Mouse (Mus musculus): ENCODE results near the gene Syt12.
"Not testable (repeated sequence)": the region's sequence is repeated elsewhere in the genome, so short reads cannot be mapped to it uniquely, and the experiment has no call there.

Gene Syt12

DNA sequence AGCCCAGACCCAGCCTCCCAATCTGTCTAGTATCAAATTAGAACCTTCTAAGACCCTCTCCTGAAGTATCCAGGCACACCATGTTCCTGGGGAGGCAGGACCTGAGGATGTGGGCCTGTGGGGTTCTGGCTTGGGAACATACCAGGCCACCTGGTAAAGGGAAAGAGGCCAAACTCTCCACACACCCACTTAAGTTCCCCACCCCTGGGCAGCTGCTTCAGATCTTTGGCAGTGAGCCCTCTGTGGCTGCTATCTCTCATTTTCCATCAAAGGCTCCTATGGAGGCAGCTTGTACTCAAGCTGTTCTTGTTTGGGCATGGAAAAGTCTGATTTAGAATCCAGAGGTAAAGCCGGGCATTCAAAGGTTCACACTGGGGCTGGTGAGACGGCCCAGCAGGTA is 10.6 kb upstream of the Syt12 start:
- DNase-seq, result no peak

DNA sequence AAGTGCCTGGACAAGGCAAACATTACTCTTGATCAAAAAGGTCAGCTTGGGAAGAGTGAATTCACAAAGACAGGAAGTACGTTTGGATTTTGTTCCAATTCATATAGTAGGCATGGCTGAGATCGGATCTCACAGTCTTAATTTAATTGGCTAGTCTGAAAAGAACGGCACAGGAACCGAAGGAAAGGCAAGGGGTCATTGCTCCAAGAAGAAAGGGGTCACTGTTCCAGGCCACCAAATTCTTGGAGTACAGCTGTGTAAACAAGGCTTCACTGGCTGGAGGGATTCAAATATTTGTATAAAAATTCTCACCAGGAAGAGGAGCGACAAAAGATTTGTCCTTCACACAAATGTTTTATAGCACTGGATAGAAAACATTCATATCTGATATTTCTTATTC is 7.8 kb upstream of the Syt12 start:
- DNase-seq, result no peak

DNA sequence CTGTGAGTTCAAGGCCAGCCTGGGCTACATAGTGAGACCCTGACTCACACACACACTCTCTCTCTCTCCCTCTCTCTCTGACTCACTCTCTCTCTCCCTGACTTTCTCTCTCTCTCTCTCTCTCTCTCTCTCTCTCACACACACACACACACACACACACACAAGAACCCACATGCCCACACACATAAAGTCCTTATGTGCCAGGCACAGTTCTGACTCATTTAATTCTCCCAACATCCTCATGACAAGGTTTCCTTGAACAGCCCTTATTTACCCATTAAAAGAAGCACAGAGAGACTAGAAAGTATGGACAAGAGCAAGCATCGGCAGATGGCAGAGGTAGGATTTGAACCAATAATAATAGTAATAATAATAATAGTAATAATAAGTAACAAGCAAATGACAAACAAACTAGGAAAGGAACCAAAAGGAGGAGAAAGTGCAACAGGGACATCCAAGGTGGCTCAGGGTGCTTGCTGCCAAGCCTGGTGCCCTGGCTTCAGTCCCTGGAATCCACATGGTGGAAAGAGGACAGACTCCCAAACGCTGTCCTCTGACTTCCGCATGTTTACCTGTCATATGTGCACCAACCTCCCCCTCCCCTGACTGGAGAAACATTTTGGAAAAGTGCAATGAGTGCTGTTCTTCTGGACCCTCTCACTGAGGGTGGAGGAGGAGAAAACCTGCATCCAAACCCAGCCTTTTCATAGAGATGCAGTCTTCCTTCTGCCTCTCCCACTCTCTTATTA is 5.0 kb upstream of the Syt12 start:
- no peak for DNase-seq

DNA sequence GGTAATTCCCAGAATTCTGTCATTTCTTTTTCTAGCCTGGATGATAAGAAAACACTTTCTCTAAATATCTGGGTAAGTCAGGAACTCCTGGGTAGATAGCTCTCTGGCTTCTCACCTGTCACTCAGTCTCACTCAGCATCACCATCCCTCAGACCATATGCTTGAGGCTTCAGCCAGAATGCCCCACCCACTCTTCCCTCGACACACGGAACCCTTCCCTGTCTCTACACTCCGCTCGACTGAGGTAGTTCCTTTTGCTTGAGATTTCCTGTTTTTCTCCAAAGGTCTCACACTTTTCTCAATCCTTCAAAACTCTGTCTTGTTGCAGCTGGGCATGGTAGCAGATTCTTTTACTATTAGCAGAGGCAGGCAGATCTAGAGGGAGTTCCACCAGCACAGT is 4.1 kb upstream of the Syt12 start:
- DNase-seq, result no peak

DNA sequence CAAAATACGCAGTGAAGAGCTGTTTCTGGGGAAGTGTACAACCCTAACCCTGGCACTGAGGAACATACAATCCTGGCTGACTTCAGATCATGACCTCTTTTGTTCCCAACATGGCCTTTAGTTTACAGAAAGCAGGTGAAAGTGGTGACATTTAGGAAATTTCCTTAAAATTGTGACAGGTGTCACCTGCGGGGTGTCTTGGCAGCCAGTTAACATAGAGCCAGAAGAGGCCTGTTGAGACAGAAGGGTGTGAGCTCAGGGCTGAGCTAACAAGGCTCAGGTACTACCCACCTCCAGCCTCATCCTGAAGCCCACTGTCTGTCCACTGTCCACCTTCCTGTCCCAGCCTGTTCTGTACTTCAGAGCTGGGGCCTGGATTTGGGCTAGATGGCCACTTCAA is 2.8 kb upstream of the Syt12 start:
- no peak for DNase-seq

DNA sequence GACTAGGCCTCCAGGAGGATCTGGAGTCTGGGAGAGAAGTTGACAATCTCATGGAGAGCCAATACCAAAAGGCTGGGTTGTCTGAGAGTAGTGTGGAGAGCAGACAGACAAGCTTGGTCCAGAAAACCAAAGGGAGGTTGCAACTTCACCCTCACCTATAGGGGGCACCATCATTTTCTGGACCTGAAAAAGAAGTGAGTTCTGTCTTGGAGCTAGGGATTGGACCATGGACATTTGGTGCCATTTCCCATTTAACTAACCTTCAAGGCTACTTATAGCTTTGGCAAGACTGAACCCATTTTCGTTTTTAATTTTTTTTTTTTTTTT is 906 bp upstream of the Syt12 start:
- DNase-seq, result no peak

DNA sequence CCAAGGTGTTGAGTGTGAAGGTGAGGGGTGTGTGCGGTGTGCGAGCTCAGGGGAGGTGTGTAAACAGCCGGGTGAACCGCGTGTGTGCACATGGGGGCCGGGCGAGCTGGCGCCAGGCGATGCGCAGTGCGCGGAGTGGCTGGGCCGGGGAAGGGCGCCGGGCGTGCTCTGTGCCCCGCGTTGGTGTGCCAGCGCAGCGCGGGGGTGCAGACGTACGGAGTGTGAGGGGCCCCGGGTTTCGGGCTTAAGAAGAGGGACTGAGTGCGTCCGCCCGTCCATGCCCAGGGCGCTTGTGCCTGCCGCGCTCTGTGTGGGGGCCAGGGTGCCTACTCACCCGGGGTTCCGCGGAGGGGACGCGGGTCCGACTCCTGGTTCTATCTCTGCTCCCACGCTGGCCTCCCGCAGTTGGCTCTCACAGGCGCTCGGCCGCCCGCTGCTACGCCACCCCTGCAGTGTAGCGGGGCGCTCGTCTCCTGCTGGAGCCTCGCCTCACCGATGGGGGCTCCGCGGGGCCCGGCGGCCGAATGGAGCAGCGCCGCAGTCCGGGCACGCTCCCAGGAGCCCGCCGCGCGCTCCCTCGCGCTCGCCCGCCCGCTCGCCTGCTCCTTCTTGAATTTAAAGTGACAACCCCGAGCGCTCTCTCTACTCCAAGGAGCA is 518 bp downstream of the Syt12 start:
- DNase-seq, result no peak

DNA sequence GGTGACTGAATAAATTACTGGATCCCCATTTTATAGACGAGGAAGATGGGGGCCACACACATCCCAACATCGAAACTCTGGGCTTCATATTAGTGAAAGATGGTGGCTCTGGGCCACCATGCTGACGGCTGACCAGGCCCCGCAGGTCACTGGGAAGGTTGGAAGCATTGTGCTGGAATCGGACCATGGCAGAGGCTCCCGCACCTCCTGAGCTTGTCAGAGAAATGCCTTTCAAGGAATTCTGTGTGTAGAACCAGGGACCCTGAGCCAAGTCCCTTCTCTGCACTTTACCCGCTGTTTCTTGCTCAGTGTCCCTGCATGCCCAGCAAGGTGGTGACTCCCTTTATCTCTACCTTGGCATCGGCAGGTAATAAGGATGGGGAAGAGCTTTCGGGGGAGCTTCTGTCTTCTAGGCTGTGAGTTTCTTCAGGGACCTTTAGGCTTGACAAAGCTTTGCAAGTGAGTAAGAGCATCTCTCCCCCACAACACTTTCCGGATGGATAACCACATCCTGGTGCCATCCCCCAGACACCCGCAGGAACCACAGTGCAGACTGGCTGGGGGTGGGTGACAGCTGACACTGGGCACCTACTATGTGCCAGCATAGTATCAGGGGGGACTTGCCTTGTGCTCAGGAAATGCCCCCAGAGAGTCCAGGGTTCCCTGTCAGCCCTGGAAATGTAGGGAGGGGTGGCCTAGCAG is 1.9 kb downstream of the Syt12 start:
- DNase-seq, result peak in 1 of 2 experiments; percentile 20

DNA sequence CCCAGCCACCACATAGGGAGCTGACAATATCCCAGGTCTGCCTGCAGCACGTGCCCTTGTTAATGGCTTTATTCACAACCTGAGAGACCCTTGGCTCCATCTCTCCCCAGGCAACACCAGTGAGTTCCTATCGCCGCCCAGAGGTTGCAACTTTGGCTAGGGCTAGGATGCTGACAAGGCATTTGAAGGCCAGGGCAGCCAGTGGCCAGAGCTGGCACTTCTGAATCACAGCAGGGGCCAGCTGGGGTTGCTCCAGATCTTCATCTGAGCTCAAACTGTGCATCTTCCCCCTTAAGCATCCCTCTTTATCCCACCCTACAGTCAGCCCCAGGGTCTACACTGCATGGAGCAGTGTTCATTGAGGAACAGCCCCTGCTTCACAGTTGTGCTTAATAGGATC is 2.5 kb downstream of the Syt12 start:
- DNase-seq, result no peak

DNA sequence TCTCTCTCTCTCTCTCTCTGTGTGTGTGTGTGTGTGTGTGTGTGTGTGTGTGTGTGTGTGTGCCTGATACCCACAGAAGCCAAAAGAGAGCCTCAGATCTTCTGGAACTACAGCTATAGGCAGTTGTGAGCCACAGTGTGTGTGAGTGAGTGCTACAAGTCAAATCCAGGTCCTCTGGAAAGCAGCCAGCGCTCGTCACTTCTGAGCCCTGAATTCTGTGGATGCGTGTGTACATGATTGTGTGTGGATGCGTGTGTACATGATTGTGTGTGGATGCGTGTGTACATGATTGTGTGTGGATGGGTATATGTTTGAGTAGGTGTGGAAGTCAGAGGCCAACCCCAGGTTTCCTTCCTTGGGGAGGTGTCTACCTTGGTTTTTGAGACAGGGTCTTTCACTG is 3.7 kb downstream of the Syt12 start:
- no peak for DNase-seq

DNA sequence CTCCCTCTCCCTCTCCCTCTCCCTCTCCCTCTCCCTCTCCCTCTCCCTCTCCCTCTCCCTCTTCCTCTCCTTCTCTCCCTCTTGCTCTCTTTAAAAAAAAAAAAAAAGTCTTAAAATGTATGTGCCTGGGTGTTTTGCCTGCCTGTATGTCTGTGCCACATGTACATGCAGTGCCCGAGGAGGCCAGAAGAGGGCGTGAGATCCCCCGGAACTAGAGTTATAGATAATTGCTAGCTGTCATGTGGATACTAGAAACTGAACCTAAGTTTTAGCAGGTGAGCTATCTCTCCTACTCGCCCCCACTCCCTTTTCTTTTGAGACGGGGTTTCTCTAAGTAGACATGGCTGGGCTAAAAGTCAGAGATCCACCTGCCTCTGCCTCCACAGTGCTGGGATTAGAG is 8.9 kb downstream of the Syt12 start:
- no peak for DNase-seq

DNA sequence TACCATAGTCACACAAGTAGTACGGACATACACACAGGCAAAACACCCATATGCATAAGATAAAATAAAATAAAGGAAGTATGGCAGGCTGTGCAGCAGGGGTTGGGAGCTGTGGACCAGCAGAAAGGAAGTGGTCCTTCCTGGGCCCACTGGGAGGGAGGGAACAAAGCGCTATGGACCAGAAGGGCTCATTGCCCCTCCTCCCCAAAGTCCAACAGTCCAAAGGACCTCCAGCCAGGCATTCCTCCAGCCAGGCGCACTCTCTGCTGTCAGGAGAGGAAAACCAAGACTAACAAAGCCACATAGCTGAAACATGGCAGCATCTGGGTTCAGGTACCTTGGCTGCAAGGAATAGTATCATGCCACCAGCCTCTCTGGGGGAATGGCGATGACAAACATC is 12.6 kb downstream of the Syt12 start:
- DNase-seq, result no peak

DNA sequence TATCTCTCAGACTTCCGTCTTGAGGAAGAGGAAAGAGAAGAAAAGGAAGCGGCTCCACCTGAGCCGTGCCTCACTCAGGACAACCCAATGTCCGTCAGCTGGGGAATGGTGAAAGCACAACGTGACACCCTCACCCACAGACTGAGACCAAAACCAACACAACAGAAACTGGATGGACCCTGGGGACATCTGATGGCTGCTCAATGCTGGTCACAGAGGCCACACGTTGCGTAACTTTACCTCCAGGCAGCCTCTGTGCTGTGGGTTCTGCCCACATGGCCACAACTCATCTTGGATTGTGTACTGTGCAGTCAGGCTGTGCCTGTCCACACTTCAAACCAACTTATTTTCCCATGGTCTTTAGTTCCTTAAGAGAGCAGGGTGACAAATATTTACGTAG is 15.3 kb downstream of the Syt12 start:
- DNase-seq, result no peak

DNA sequence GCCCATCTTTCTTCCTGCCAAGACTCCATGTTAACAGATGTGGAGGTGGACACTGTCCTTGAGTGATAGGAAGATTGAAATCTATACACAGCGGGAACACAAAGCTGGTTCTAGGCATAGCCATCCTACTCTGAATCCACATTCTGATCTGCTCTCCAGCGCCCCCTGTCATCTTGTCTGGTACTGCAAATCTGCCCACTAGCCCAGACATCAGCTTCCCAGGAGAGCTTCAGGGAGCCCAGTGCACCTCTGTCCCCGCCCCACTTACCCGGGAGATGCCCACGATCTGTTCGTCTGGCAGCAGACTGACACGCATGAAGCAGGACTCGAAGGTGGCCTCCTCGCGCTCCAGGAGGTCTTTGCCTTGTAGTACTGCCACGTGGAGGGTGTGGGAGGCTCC is 21.0 kb downstream of the Syt12 start:
- peak; percentile 11 to 18 for DNase-seq

DNA sequence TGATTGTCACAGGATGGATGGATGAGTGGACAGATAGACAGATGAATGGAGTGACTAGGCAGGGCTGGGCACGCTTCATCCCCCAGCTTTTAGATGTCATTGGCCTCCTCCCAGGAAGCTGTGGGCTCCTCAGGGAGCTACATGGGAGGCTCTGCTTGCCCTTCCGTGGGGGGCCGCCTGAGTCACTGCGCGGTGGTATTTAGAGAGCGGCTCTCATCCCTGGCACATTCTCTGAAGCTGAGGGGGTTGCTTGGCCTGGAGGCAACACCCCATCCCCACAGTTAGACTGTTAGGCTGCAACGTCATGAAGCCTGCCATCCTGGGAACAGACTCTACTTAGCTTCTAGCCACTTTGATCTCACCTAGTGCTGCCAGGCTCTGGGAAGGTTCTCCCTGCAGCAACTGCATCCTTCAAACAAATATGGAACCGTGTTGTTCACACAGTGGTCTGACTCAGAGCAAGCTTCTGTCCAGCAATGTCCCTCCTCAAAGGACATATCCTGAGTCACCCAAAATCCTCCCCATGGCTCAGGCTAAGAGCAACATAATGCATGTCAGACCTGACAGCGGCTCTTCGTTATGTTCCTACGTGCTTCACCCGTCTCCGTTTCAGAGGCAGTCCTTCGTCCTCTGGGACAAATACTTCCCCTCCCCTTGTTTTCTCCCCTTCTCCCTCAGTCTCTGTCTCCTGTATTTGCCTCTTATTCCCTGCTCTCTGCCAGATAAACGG is 22.0 kb downstream of the Syt12 start:
- DNase-seq, result no peak

DNA sequence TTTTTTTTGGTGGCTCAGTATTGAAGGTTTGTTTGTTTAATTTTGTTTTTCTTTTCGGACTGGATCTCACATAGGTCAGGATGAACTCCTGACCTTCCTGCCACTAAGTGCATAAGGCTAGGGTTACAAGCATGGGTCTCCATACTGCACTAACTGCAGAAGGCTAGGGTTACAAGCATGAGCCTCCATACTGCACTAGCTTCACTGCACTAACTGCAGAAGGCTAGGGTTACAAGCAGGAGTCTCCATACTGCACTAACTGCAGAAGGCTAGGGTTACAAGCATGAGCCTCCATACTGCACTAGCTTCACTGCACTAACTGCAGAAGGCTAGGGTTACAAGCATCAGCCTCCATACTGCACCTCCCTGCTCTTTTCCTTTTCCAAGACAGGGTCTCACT is 23.2 kb downstream of the Syt12 start:
- DNase-seq, result not testable (repeated sequence)

DNA sequence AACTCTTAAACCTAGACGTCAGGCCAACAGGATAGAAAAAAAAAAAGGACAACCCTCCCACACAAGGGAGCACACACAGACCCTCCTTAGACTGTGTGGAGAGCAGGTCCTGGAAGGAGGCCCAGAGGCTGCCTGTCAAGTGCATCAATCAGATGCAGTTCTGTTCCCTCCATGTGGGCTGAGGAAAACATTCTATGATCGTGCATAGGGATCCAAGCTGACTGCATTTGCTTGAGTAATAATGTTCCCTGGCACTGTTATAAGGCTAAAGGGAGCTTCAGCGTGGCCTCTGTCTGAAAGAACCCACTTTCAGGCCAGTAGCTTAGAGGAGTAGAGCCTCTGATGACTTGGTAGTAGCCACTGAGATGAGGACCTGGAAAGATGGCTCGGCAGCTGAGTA is 24.7 kb downstream of the Syt12 start:
- no peak for DNase-seq

DNA sequence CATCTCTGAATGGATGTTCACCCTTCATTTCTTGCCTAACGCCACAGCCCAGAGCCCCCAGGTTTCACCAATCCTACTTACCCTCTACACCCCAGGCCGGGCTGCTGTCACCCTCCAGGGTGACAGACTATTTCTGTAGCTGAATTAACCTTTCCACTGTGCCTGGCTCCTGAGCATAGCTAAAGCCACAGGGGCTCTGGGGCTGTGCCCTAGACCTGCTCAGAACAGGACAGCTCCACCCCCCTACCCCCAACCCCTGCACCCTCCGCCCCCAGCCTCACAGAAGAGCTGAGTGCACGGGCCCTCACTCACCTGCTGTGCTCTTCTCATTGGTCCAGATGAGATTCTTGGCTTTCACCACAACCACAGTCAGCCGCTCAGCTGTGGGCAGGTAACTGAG is 25.3 kb downstream of the Syt12 start:
- no peak for DNase-seq

DNA sequence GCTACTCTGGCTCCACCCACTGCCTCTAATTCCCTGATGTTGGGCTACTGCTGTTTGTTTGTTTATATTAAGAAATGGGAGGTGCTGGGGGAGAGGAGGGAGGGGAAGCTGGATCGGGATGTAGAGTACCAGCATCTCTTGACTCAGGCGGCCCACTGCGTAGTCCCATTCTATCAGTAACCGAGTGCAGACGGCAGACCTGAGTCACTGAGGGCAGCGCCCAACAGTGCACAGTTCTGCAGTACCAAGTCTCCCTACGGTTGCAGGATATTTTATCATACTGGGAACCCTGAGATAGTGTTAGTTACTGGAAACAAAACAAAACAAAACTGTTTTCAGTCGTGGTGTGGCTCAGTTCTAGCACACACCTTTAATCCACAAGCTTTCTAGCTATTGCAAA is 26.1 kb downstream of the Syt12 start:
- DNase-seq, result no peak

DNA sequence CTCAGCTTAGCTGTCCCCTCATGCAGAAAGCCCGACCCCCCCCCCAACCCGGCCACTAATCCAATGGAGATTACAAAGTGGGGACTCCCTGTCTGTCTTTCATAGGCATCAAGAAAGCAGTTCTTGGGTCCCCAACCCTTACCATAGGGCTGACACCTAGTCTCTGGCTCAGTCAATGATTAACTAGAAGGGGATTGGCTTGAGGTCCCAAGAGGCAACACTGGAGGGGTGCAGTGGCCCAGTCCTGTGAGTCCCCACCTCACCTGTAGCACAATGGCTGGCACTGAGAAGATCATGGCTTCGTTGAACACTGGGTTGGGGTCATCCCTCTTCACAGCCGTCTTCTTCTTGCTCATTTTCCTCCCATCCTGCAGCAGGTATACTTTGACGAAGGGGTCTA is 26.6 kb downstream of the Syt12 start:
- DNase-seq, result no peak

DNA sequence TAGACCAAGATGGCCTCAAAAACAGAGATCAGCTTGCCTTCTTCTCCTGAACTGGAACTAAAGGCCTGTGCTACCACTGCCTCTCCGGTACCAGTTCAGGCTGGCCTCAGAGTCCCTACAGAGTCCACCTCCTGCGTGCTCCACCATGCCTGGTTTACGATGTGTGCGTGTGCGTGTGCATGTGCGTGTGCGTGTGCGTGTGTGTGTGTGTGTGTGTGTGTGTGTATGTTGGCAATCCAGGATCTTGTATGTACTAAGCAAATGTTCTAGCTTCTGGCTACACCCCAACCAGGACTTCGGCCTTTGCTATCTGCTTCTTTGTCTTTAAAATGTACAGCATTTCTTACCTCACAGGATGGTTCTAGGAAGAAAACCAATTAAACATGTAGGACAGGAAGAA is 28.0 kb downstream of the Syt12 start:
- DNase-seq, result no peak

DNA sequence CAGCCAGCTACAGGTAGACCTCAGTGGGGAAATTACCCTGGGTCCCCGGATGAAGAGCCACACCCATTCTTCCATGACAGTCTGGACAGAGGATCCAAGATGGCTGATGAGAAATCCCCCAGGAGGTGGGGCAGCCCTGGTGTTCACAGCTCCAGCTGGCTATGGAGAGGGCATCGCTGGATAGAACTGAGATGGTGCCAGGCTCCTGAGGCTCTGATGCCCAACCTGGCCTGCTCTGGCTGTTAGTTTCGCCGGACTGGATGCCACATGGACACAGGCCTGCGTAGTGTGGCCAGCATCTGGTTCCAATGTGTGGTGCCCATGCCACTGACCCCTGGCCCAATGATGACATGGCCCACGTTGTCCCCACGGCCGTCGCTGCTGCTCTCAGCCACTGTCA is 29.8 kb downstream of the Syt12 start:
- no peak for DNase-seq

DNA sequence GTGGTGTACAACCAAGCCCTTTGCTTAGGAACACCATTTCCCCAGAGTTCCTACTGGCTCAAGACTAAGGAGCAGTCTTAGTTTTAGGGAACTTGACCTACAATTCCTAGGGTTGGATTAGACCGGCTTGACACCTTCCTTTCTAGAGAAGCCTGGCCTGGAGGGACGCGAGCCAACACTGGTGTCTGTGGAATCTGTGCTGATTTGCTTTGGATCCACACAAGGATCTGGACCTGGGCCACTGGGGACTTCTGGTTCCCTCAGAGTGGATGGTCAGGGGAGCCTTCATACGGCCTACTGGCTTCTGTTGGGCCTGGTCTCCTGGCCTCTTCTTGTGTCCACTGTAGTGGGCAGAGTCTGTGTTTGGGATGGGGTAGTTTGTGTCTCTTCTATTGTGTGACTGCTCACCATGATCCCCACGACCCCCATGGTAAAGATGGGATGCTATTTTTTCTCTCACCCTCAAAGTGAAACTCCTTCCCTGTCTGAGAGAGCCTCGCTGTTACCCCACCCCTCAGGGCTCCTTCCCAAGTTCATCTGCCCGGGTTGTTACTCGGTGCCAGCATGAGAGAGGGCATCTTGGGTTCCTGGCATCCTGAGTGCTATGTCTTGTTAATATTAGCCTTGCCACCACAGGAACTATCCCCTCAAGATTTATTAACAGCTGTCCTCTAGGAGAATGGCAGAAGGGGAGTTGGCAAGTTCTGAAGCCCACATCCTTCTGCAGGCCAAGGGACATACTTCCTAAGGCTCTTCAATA is 30.4 kb downstream of the Syt12 start:
- DNase-seq, result no peak

Measured in thymus, adult 18-20 months (tissue).